Mouse (Mus musculus): ENCODE data around the gene Tmem141. TPM values are rescaled to one million over a fixed set of nuclear protein-coding genes. Genes with fewer than 3 reads are reported as not detected.
A peak's percentile ranks its signal among the peaks of the same experiment; 100 is the strongest.

Gene Tmem141
- polyA plus RNA-seq, 2 experiments: 9.4 to 9.8 TPM

- DNase-seq (ENCODE audit: low read depth in 3 of 3, low spot score in 3 of 3) (no peak), ATAC-seq (ENCODE audit: insufficient read depth) (no peak)
- H3K4me1 ChIP-seq (replicated peaks; ENCODE audit: control insufficient read depth in 2 of 2, insufficient read depth in 2 of 2, low read length in 1 of 2): peaks cover 10 to 13% of the 10 kb centered on the region in 2 experiments
- TF ChIP-seq CTCF (IDR thresholded peaks at IDR 0.05; ENCODE audit: low read depth): no peak
- TF ChIP-seq EP300 (IDR thresholded peaks at IDR 0.05; ENCODE audit: low read depth): no peak
- 63% methylated on average over 2 of the region's 2 CpGs for WGBS (ENCODE audit: insufficient replicate concordance)
- no peak overlapping the region for H3K4me3 ChIP-seq (ENCODE audit: insufficient read depth in 1 of 2, low read depth in 2 of 2, low read length in 2 of 2)
- no peaks in the 10 kb centered on the region for H3K9me3 ChIP-seq (ENCODE audit: control insufficient read depth, low read length)
- no peak overlapping the region for H3K27ac ChIP-seq
- H3K27me3 ChIP-seq (ENCODE audit: control insufficient read depth, insufficient read depth, low read length): peaks cover 27% of the 10 kb centered on the region
- H3K4me2 ChIP-seq (ENCODE audit: low read depth): peak overlapping the region; percentile 86
- H3K9ac ChIP-seq (replicated peaks): no peak overlapping the region
- H3K36me3 ChIP-seq (replicated peaks; ENCODE audit: control insufficient read depth, insufficient read depth, low read depth): no peaks in the 10 kb centered on the region
Observed at GRCm38 (mm10) chr2:25573068-25573467, 48.7 kb downstream of the Tmem141 start.

GRCm38 (mm10) chr2:25571221-25571620 lies 50.6 kb downstream of the Tmem141 start:
- no peak for TF ChIP-seq CTCF (IDR thresholded peaks at IDR 0.05; ENCODE audit: low read depth)
- no peak for TF ChIP-seq EP300 (IDR thresholded peaks at IDR 0.05; ENCODE audit: low read depth)
- no peaks in the 10 kb centered on the region for H3K9me3 ChIP-seq (ENCODE audit: control insufficient read depth, low read length)
- DNase-seq (ENCODE audit: low read depth in 3 of 3, low spot score in 3 of 3) (no peak), ATAC-seq (ENCODE audit: insufficient read depth) (no peak)
- H3K4me2 ChIP-seq (ENCODE audit: low read depth): no peak overlapping the region
- no peak overlapping the region for H3K4me3 ChIP-seq (ENCODE audit: insufficient read depth in 1 of 2, low read depth in 2 of 2, low read length in 2 of 2)
- H3K27me3 ChIP-seq (ENCODE audit: control insufficient read depth, insufficient read depth, low read length): peaks cover 8% of the 10 kb centered on the region
- 63% methylated on average over 4 of the region's 4 CpGs for WGBS (ENCODE audit: insufficient replicate concordance)
- H3K36me3 ChIP-seq (replicated peaks; ENCODE audit: control insufficient read depth, insufficient read depth, low read depth): no peaks in the 10 kb centered on the region
- H3K27ac ChIP-seq: no peak overlapping the region
- no peak overlapping the region for H3K9ac ChIP-seq (replicated peaks)
- H3K4me1 ChIP-seq (replicated peaks; ENCODE audit: control insufficient read depth in 2 of 2, insufficient read depth in 2 of 2, low read length in 1 of 2): peaks cover 10 to 13% of the 10 kb centered on the region in 2 experiments

Other genes with a start within 250 kb of the Tmem141 start
Only the 30 nearest of the 33 such genes appear.
- 3.4 and 3.9 TPM in 2 replicates for gene Npdc1, start 222.7 kb downstream of the Tmem141 start, polyA plus RNA-seq (2012; rRNA removed)
- 2.4 and 2.7 TPM in 2 replicates for gene Npdc1, start 222.7 kb downstream of the Tmem141 start, polyA plus RNA-seq (2014; fragmentation: Nextera tagmentation; extraction: Ambion mirVana)
- 0.55 and 0.58 TPM in 2 replicates for gene Fut7, start 198.7 kb downstream of the Tmem141 start, polyA plus RNA-seq (2012; rRNA removed)
- gene Fut7, start 198.7 kb downstream of the Tmem141 start, polyA plus RNA-seq (2014; fragmentation: Nextera tagmentation; extraction: Ambion mirVana): 0.34 and 0.90 TPM in 2 replicates
- gene Abca2, start 193.3 kb downstream of the Tmem141 start, polyA plus RNA-seq (2012; rRNA removed): 2.4 and 2.5 TPM in 2 replicates
- 0.91 and 1.1 TPM in 2 replicates for gene Abca2, start 193.3 kb downstream of the Tmem141 start, polyA plus RNA-seq (2014; fragmentation: Nextera tagmentation; extraction: Ambion mirVana)
- gene Clic3, start 165.2 kb downstream of the Tmem141 start, polyA plus RNA-seq (2012; rRNA removed): 0.08 and 0.32 TPM in 2 replicates
- gene Clic3, start 165.2 kb downstream of the Tmem141 start, polyA plus RNA-seq (2014; fragmentation: Nextera tagmentation; extraction: Ambion mirVana): 0.18 and 0.27 TPM in 2 replicates
- 7.9 and 9.2 TPM in 2 replicates for gene Paxx, start 160.9 kb downstream of the Tmem141 start, polyA plus RNA-seq (2012; rRNA removed)
- gene Paxx, start 160.9 kb downstream of the Tmem141 start, polyA plus RNA-seq (2014; fragmentation: Nextera tagmentation; extraction: Ambion mirVana): 6.3 and 7.3 TPM in 2 replicates
- 0.47 and 0.96 TPM in 2 replicates for gene Ptgds, start 152.0 kb downstream of the Tmem141 start, polyA plus RNA-seq (2012; rRNA removed)
- gene Ptgds, start 152.0 kb downstream of the Tmem141 start, polyA plus RNA-seq (2014; fragmentation: Nextera tagmentation; extraction: Ambion mirVana): 0.17 TPM in 1 of 2 replicates, not detected in the other
- gene Lcn12, start 128.1 kb downstream of the Tmem141 start, polyA plus RNA-seq (2012; rRNA removed): not detected in 2 replicates
- gene Lcn12, start 128.1 kb downstream of the Tmem141 start, polyA plus RNA-seq (2014; fragmentation: Nextera tagmentation; extraction: Ambion mirVana): not detected in 2 replicates
- 6.2 and 8.1 TPM in 2 replicates for gene Fbxw5, start 121.3 kb downstream of the Tmem141 start, polyA plus RNA-seq (2012; rRNA removed)
- 18.3 and 20.4 TPM in 2 replicates for gene Fbxw5, start 121.3 kb downstream of the Tmem141 start, polyA plus RNA-seq (2014; fragmentation: Nextera tagmentation; extraction: Ambion mirVana)
- gene C8g, start 120.3 kb downstream of the Tmem141 start, polyA plus RNA-seq (2012; rRNA removed): 26.7 and 31.2 TPM in 2 replicates
- gene C8g, start 120.3 kb downstream of the Tmem141 start, polyA plus RNA-seq (2014; fragmentation: Nextera tagmentation; extraction: Ambion mirVana): 53.1 and 57.9 TPM in 2 replicates
- 5.2 and 5.9 TPM in 2 replicates for gene Traf2, start 75.1 kb downstream of the Tmem141 start, polyA plus RNA-seq (2012; rRNA removed)
- gene Traf2, start 75.1 kb downstream of the Tmem141 start, polyA plus RNA-seq (2014; fragmentation: Nextera tagmentation; extraction: Ambion mirVana): 12.3 and 14.4 TPM in 2 replicates
- gene Edf1, start 64.2 kb downstream of the Tmem141 start, polyA plus RNA-seq (2012; rRNA removed): 86.5 and 104 TPM in 2 replicates
- 192 and 203 TPM in 2 replicates for gene Edf1, start 64.2 kb downstream of the Tmem141 start, polyA plus RNA-seq (2014; fragmentation: Nextera tagmentation; extraction: Ambion mirVana)
- 1.6 and 9.7 TPM in 2 replicates for gene Mamdc4, start 47.2 kb downstream of the Tmem141 start, polyA plus RNA-seq (2012; rRNA removed)
- 0.18 and 0.25 TPM in 2 replicates for gene Mamdc4, start 47.2 kb downstream of the Tmem141 start, polyA plus RNA-seq (2014; fragmentation: Nextera tagmentation; extraction: Ambion mirVana)
- 29.5 and 31.4 TPM in 2 replicates for gene Phpt1, start 46.8 kb downstream of the Tmem141 start, polyA plus RNA-seq (2012; rRNA removed)
- gene Phpt1, start 46.8 kb downstream of the Tmem141 start, polyA plus RNA-seq (2014; fragmentation: Nextera tagmentation; extraction: Ambion mirVana): 44.9 and 46.5 TPM in 2 replicates
- 0.07 and 0.11 TPM in 2 replicates for gene Ajm1, start 40.2 kb downstream of the Tmem141 start, polyA plus RNA-seq (2012; rRNA removed)
- gene Ajm1, start 40.2 kb downstream of the Tmem141 start, polyA plus RNA-seq (2014; fragmentation: Nextera tagmentation; extraction: Ambion mirVana): not detected in 2 replicates
- 19.0 and 21.5 TPM in 2 replicates for gene Rabl6, start 13.5 kb downstream of the Tmem141 start, polyA plus RNA-seq (2012; rRNA removed)
- 18.6 and 19.7 TPM in 2 replicates for gene Rabl6, start 13.5 kb downstream of the Tmem141 start, polyA plus RNA-seq (2014; fragmentation: Nextera tagmentation; extraction: Ambion mirVana)
- gene Ccdc183, start 4.3 kb downstream of the Tmem141 start, polyA plus RNA-seq (2012; rRNA removed): not detected in 2 replicates
- gene Ccdc183, start 4.3 kb downstream of the Tmem141 start, polyA plus RNA-seq (2014; fragmentation: Nextera tagmentation; extraction: Ambion mirVana): 0.08 TPM in 1 of 2 replicates, not detected in the other
- 23.4 and 27.6 TPM in 2 replicates for gene Fcna, start 6.0 kb upstream of the Tmem141 start, polyA plus RNA-seq (2012; rRNA removed)
- gene Fcna, start 6.0 kb upstream of the Tmem141 start, polyA plus RNA-seq (2014; fragmentation: Nextera tagmentation; extraction: Ambion mirVana): 41.5 and 47.1 TPM in 2 replicates
- not detected in 2 replicates for gene Lcn8, start 31.1 kb upstream of the Tmem141 start, polyA plus RNA-seq (2012; rRNA removed)
- not detected in 2 replicates for gene Lcn8, start 31.1 kb upstream of the Tmem141 start, polyA plus RNA-seq (2014; fragmentation: Nextera tagmentation; extraction: Ambion mirVana)
- gene Lcn5, start 35.9 kb upstream of the Tmem141 start, polyA plus RNA-seq (2012; rRNA removed): not detected in 2 replicates
- not detected in 2 replicates for gene Lcn5, start 35.9 kb upstream of the Tmem141 start, polyA plus RNA-seq (2014; fragmentation: Nextera tagmentation; extraction: Ambion mirVana)
- gene Lcn6, start 54.8 kb upstream of the Tmem141 start, polyA plus RNA-seq (2012; rRNA removed): not detected in 2 replicates
- gene Lcn6, start 54.8 kb upstream of the Tmem141 start, polyA plus RNA-seq (2014; fragmentation: Nextera tagmentation; extraction: Ambion mirVana): not detected in 2 replicates
- not detected in 2 replicates for gene Lcn10, start 60.7 kb upstream of the Tmem141 start, polyA plus RNA-seq (2012; rRNA removed)
- gene Lcn10, start 60.7 kb upstream of the Tmem141 start, polyA plus RNA-seq (2014; fragmentation: Nextera tagmentation; extraction: Ambion mirVana): not detected in 2 replicates
- gene Obp2a, start 78.0 kb upstream of the Tmem141 start, polyA plus RNA-seq (2012; rRNA removed): not detected in 2 replicates
- gene Obp2a, start 78.0 kb upstream of the Tmem141 start, polyA plus RNA-seq (2014; fragmentation: Nextera tagmentation; extraction: Ambion mirVana): not detected in 2 replicates
- gene Bmyc, start 84.7 kb upstream of the Tmem141 start, polyA plus RNA-seq (2012; rRNA removed): 3.9 and 5.9 TPM in 2 replicates
- gene Bmyc, start 84.7 kb upstream of the Tmem141 start, polyA plus RNA-seq (2014; fragmentation: Nextera tagmentation; extraction: Ambion mirVana): 7.3 and 7.4 TPM in 2 replicates
- not detected in 2 replicates for gene Obp2b, start 115.0 kb upstream of the Tmem141 start, polyA plus RNA-seq (2012; rRNA removed)
- not detected in 2 replicates for gene Obp2b, start 115.0 kb upstream of the Tmem141 start, polyA plus RNA-seq (2014; fragmentation: Nextera tagmentation; extraction: Ambion mirVana)
- not detected in 2 replicates for gene Lcn3, start 143.6 kb upstream of the Tmem141 start, polyA plus RNA-seq (2012; rRNA removed)
- gene Lcn3, start 143.6 kb upstream of the Tmem141 start, polyA plus RNA-seq (2014; fragmentation: Nextera tagmentation; extraction: Ambion mirVana): not detected in 2 replicates
- not detected in 2 replicates for gene Lcn11, start 155.0 kb upstream of the Tmem141 start, polyA plus RNA-seq (2012; rRNA removed)
- gene Lcn11, start 155.0 kb upstream of the Tmem141 start, polyA plus RNA-seq (2014; fragmentation: Nextera tagmentation; extraction: Ambion mirVana): not detected in 2 replicates
- not detected in 2 replicates for gene Gm13539, start 160.3 kb upstream of the Tmem141 start, polyA plus RNA-seq (2012; rRNA removed)
- not detected in 2 replicates for gene Gm13539, start 160.3 kb upstream of the Tmem141 start, polyA plus RNA-seq (2014; fragmentation: Nextera tagmentation; extraction: Ambion mirVana)
- not detected in 2 replicates for gene Glt6d1, start 193.8 kb upstream of the Tmem141 start, polyA plus RNA-seq (2012; rRNA removed)
- gene Glt6d1, start 193.8 kb upstream of the Tmem141 start, polyA plus RNA-seq (2014; fragmentation: Nextera tagmentation; extraction: Ambion mirVana): not detected in 2 replicates
- not detected in 2 replicates for gene Lcn9, start 201.1 kb upstream of the Tmem141 start, polyA plus RNA-seq (2012; rRNA removed)
- gene Lcn9, start 201.1 kb upstream of the Tmem141 start, polyA plus RNA-seq (2014; fragmentation: Nextera tagmentation; extraction: Ambion mirVana): not detected in 2 replicates
- not detected in 2 replicates for gene Sohlh1, start 225.2 kb upstream of the Tmem141 start, polyA plus RNA-seq (2012; rRNA removed)
- not detected in 2 replicates for gene Sohlh1, start 225.2 kb upstream of the Tmem141 start, polyA plus RNA-seq (2014; fragmentation: Nextera tagmentation; extraction: Ambion mirVana)

Data from liver, embryonic 14.5 days (tissue).